Mouse (Mus musculus): ENCODE results near the gene Mtor. TPM values are rescaled to one million over a fixed set of nuclear protein-coding genes. Genes with fewer than 3 reads are reported as not detected.

Gene Mtor
- polyA plus RNA-seq, 1 experiment from 2014 or later: 24.2 TPM

GRCm38 (mm10) chr4:148417559-148417958 lies 30.9 kb upstream of the Mtor start:
- no peaks in the 10 kb centered on the region for H3K36me3 ChIP-seq (ENCODE audit: control insufficient read depth, insufficient read depth)
- H3K27ac ChIP-seq (ENCODE audit: low read length): no peak overlapping the region
- H3K4me1 ChIP-seq (replicated peaks; ENCODE audit: control insufficient read depth, insufficient read depth, low read length): peaks cover 4% of the 10 kb centered on the region; the same call in 1 of the 2 replicates
- H3K9ac ChIP-seq (replicated peaks; ENCODE audit: low read depth, low read length): no peak overlapping the region
- H3K4me3 ChIP-seq (replicated peaks; ENCODE audit: low read length): no peak overlapping the region
- ATAC-seq: no peak
- 39% methylated on average over 6 of the region's 6 CpGs for WGBS
- peaks cover 2% of the 10 kb centered on the region; the same call in 1 of the 2 replicates for H3K27me3 ChIP-seq (replicated peaks; ENCODE audit: control insufficient read depth, insufficient read depth, low read length)
- H3K9me3 ChIP-seq (ENCODE audit: control insufficient read depth, low read length): no peaks in the 10 kb centered on the region
- H3K4me2 ChIP-seq (ENCODE audit: low read length): no peak overlapping the region

GRCm38 (mm10) chr4:148426950-148427850 lies 21.2 kb upstream of the Mtor start:
- peaks cover 6% of the 10 kb centered on the region; the same call in 1 of the 2 replicates for H3K4me1 ChIP-seq (replicated peaks; ENCODE audit: control insufficient read depth, insufficient read depth, low read length)
- no peaks in the 10 kb centered on the region for H3K36me3 ChIP-seq (ENCODE audit: control insufficient read depth, insufficient read depth)
- H3K27me3 ChIP-seq (replicated peaks; ENCODE audit: control insufficient read depth, insufficient read depth, low read length): no peaks in the 10 kb centered on the region
- no peaks in the 10 kb centered on the region for H3K9me3 ChIP-seq (ENCODE audit: control insufficient read depth, low read length)
- H3K4me2 ChIP-seq (ENCODE audit: low read length): no peak overlapping the region
- H3K4me3 ChIP-seq (replicated peaks; ENCODE audit: low read length): no peak overlapping the region
- WGBS: 71% methylated on average over 10 of the region's 10 CpGs
- no peak overlapping the region for H3K9ac ChIP-seq (replicated peaks; ENCODE audit: low read depth, low read length)
- no peak for ATAC-seq
- no peak overlapping the region for H3K27ac ChIP-seq (ENCODE audit: low read length)

- ATAC-seq: no peak
Measured at GRCm38 (mm10) chr4:148428544-148428943, 19.9 kb upstream of the Mtor start.

GRCm38 (mm10) chr4:148429121-148429520 lies 19.3 kb upstream of the Mtor start:
- no peak for ATAC-seq
- no peaks in the 10 kb centered on the region for H3K27me3 ChIP-seq (replicated peaks; ENCODE audit: control insufficient read depth, insufficient read depth, low read length)
- no peak overlapping the region for H3K9ac ChIP-seq (replicated peaks; ENCODE audit: low read depth, low read length)
- H3K27ac ChIP-seq (ENCODE audit: low read length): no peak overlapping the region
- no peak overlapping the region for H3K4me3 ChIP-seq (replicated peaks; ENCODE audit: low read length)
- H3K36me3 ChIP-seq (ENCODE audit: control insufficient read depth, insufficient read depth): no peaks in the 10 kb centered on the region
- peaks cover 6% of the 10 kb centered on the region; the same call in 1 of the 2 replicates for H3K4me1 ChIP-seq (replicated peaks; ENCODE audit: control insufficient read depth, insufficient read depth, low read length)
- H3K9me3 ChIP-seq (ENCODE audit: control insufficient read depth, low read length): no peaks in the 10 kb centered on the region
- no peak overlapping the region for H3K4me2 ChIP-seq (ENCODE audit: low read length)
- WGBS: 84% methylated on average over 11 of the region's 11 CpGs

More at GRCm38 (mm10) chr4:148428544-148428943, 19.9 kb upstream of the Mtor start:
- no peak overlapping the region for H3K4me3 ChIP-seq (replicated peaks; ENCODE audit: low read length)
- H3K4me1 ChIP-seq (replicated peaks; ENCODE audit: control insufficient read depth, insufficient read depth, low read length): peaks cover 6% of the 10 kb centered on the region; the same call in 1 of the 2 replicates
- no peaks in the 10 kb centered on the region for H3K36me3 ChIP-seq (ENCODE audit: control insufficient read depth, insufficient read depth)
- no peaks in the 10 kb centered on the region for H3K9me3 ChIP-seq (ENCODE audit: control insufficient read depth, low read length)
- no peak overlapping the region for H3K4me2 ChIP-seq (ENCODE audit: low read length)
- WGBS: 81% methylated on average over 5 of the region's 5 CpGs
- no peak overlapping the region for H3K27ac ChIP-seq (ENCODE audit: low read length)
- no peak overlapping the region for H3K9ac ChIP-seq (replicated peaks; ENCODE audit: low read depth, low read length)
- H3K27me3 ChIP-seq (replicated peaks; ENCODE audit: control insufficient read depth, insufficient read depth, low read length): no peaks in the 10 kb centered on the region

- H3K4me1 ChIP-seq (replicated peaks; ENCODE audit: control insufficient read depth, insufficient read depth, low read length): peaks cover 6% of the 10 kb centered on the region; the same call in 1 of the 2 replicates
- H3K4me3 ChIP-seq (replicated peaks; ENCODE audit: low read length): no peak overlapping the region
- H3K36me3 ChIP-seq (ENCODE audit: control insufficient read depth, insufficient read depth): no peaks in the 10 kb centered on the region
- no peaks in the 10 kb centered on the region for H3K9me3 ChIP-seq (ENCODE audit: control insufficient read depth, low read length)
- 16% methylated on average over 6 of the region's 6 CpGs for WGBS
- peak; percentile 62 for ATAC-seq
- H3K9ac ChIP-seq (replicated peaks; ENCODE audit: low read depth, low read length): no peak overlapping the region
- H3K27ac ChIP-seq (ENCODE audit: low read length): no peak overlapping the region
- H3K27me3 ChIP-seq (replicated peaks; ENCODE audit: control insufficient read depth, insufficient read depth, low read length): no peaks in the 10 kb centered on the region
- H3K4me2 ChIP-seq (ENCODE audit: low read length): no peak overlapping the region
Measured at GRCm38 (mm10) chr4:148429686-148430085, 18.7 kb upstream of the Mtor start.

- H3K4me3 ChIP-seq (replicated peaks; ENCODE audit: low read length): no peak overlapping the region
- WGBS: 86% methylated on average over 11 of the region's 11 CpGs
- ATAC-seq: no peak
Measured at GRCm38 (mm10) chr4:148430880-148431519, 17.4 kb upstream of the Mtor start.

GRCm38 (mm10) chr4:148432488-148432887 lies 15.9 kb upstream of the Mtor start:
- no peaks in the 10 kb centered on the region for H3K36me3 ChIP-seq (ENCODE audit: control insufficient read depth, insufficient read depth)
- H3K9me3 ChIP-seq (ENCODE audit: control insufficient read depth, low read length): no peaks in the 10 kb centered on the region
- H3K4me3 ChIP-seq (replicated peaks; ENCODE audit: low read length): no peak overlapping the region
- H3K9ac ChIP-seq (replicated peaks; ENCODE audit: low read depth, low read length): no peak overlapping the region
- no peaks in the 10 kb centered on the region for H3K27me3 ChIP-seq (replicated peaks; ENCODE audit: control insufficient read depth, insufficient read depth, low read length)
- no peak overlapping the region for H3K4me2 ChIP-seq (ENCODE audit: low read length)
- peaks cover 17% of the 10 kb centered on the region for H3K4me1 ChIP-seq (replicated peaks; ENCODE audit: control insufficient read depth, insufficient read depth, low read length)
- ATAC-seq: no peak
- WGBS: 93% methylated on average over 4 of the region's 4 CpGs
- no peak overlapping the region for H3K27ac ChIP-seq (ENCODE audit: low read length)

More at GRCm38 (mm10) chr4:148430880-148431519, 17.4 kb upstream of the Mtor start:
- no peaks in the 10 kb centered on the region for H3K9me3 ChIP-seq (ENCODE audit: control insufficient read depth, low read length)
- no peaks in the 10 kb centered on the region for H3K27me3 ChIP-seq (replicated peaks; ENCODE audit: control insufficient read depth, insufficient read depth, low read length)
- no peak overlapping the region for H3K27ac ChIP-seq (ENCODE audit: low read length)
- H3K36me3 ChIP-seq (ENCODE audit: control insufficient read depth, insufficient read depth): no peaks in the 10 kb centered on the region
- H3K4me2 ChIP-seq (ENCODE audit: low read length): no peak overlapping the region
- H3K4me1 ChIP-seq (replicated peaks; ENCODE audit: control insufficient read depth, insufficient read depth, low read length): peaks cover 14% of the 10 kb centered on the region
- no peak overlapping the region for H3K9ac ChIP-seq (replicated peaks; ENCODE audit: low read depth, low read length)

- Histone ChIP-seq H3K4me3 (replicated peaks; ENCODE audit: low read length) (no peak overlapping the region), H3K9ac (replicated peaks; ENCODE audit: low read depth, low read length) (no peak overlapping the region), H3K36me3 (ENCODE audit: control insufficient read depth, insufficient read depth) (no peaks in the 10 kb centered on the region), H3K27me3 (replicated peaks; ENCODE audit: control insufficient read depth, insufficient read depth, low read length) (no peaks in the 10 kb centered on the region), H3K4me1 (replicated peaks; ENCODE audit: control insufficient read depth, insufficient read depth, low read length) (peaks cover 14% of the 10 kb centered on the region), H3K4me2 (ENCODE audit: low read length) (no peak overlapping the region), H3K27ac (ENCODE audit: low read length) (no peak overlapping the region), H3K9me3 (ENCODE audit: control insufficient read depth, low read length) (no peaks in the 10 kb centered on the region)
- 86% methylated on average over 18 of the region's 18 CpGs for WGBS
- ATAC-seq: no peak
Measured at GRCm38 (mm10) chr4:148433336-148433735, 15.1 kb upstream of the Mtor start.

GRCm38 (mm10) chr4:148433813-148434212 lies 14.6 kb upstream of the Mtor start:
- peaks cover 14% of the 10 kb centered on the region for H3K4me1 ChIP-seq (replicated peaks; ENCODE audit: control insufficient read depth, insufficient read depth, low read length)
- 87% methylated on average over 5 of the region's 5 CpGs for WGBS
- no peak for ATAC-seq
- H3K9ac ChIP-seq (replicated peaks; ENCODE audit: low read depth, low read length): no peak overlapping the region
- no peaks in the 10 kb centered on the region for H3K27me3 ChIP-seq (replicated peaks; ENCODE audit: control insufficient read depth, insufficient read depth, low read length)
- no peak overlapping the region for H3K4me3 ChIP-seq (replicated peaks; ENCODE audit: low read length)
- H3K36me3 ChIP-seq (ENCODE audit: control insufficient read depth, insufficient read depth): no peaks in the 10 kb centered on the region
- no peak overlapping the region for H3K27ac ChIP-seq (ENCODE audit: low read length)
- H3K4me2 ChIP-seq (ENCODE audit: low read length): no peak overlapping the region
- no peaks in the 10 kb centered on the region for H3K9me3 ChIP-seq (ENCODE audit: control insufficient read depth, low read length)

All from forebrain, embryonic 16.5 days (tissue).